17 mouse cellular contexts compared by ENCODE assay signal in the genomic region with DNA sequence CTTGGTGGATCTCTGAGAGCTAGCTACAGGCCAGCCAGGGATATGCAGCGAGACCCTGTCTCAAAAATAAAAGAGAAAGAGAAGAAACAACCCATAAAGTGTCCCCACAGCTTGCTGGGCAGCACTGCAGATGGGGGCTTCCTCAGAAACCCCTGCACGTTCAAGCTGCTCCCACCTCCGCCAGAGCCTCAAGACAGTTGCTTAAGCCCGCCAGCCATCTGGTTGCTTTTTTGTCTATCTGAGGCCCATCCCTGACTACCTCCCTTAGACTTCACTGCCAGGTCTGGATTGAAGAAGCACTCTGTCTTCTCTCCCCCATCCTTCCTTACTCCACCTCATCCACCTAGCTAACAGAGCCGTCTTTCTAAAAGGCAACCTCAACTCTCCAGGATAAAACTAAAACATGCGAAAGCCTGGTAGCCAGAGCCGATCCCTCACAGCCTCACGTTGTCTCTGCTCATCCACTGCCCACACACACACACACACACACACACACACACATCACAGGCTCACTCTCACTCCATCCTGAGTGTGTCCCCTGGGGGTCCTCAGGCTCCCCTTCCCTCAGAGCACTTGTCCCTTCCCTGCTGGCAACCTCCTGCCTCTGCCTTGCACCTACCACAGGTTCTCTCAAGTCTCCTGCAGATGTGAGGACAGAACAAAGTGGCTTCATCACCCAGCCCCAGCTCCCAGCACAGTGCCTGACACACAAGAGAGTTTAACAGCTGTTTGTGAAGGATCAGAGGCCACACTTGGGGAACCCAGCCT. TPM values are rescaled to one million over a fixed set of nuclear protein-coding genes. Genes with fewer than 3 reads are reported as not detected.
A peak's percentile ranks its signal among the peaks of the same experiment; 100 is the strongest.
DNase-seq lines count a peak whose midpoint lies in the region; ATAC-seq lines count a peak whose summit lies in the region.
"Had no signal": no experiment of that assay in that cellular context is flagged by ENCODE, and none has a peak within 500 bp of the region (broad histone marks: within the 10 kb centered on the region; RNA-seq: fewer than 3 reads in every experiment).

No protein-coding gene starts in this region.

- no peak for DNase-seq in embryonic facial prominence, embryonic 10.5 days (ENCODE audit: low spot score)
- DNase-seq in left cerebral cortex, postnatal 36 days (ENCODE audit: low spot score in 2 of 2) = peak; percentile 21 to 23
- no peak for DNase-seq in left cerebral cortex, adult 11 months (ENCODE audit: low spot score)
- peak; percentile 61 for DNase-seq in brain, adult 2 months (ENCODE audit: low read depth, low spot score)
- DNase-seq in cerebellum, postnatal 25 days = peak; percentile 40 to 53
- no peak for DNase-seq in adrenal gland, adult 2 months
- no peak for DNase-seq in layer of hippocampus, postnatal 10 days (ENCODE audit: low spot score in 2 of 2)
- DNase-seq: adrenal gland, postnatal 36 days; gastrocnemius, adult 2 months; heart, adult 11 months; lung, adult 2 months; right cerebral cortex, postnatal 14 days; thymus, adult 18-20 months had no signal

- no peak overlapping the region for H3K9ac ChIP-seq in embryonic facial prominence, embryonic 12.5 days
- H3K9ac ChIP-seq: kidney, embryonic 15.5 days had no signal

- peaks cover 22% of the 10 kb centered on the region for H3K36me3 ChIP-seq in embryonic facial prominence, embryonic 12.5 days
- peaks cover 32% of the 10 kb centered on the region for H3K36me3 ChIP-seq in embryonic facial prominence, embryonic 10.5 days (replicated peaks)

- intact Hi-C loops in left cerebral cortex, postnatal 36 days (cut with DNase I) = no loop called here

- H3K9me3 ChIP-seq in embryonic facial prominence, embryonic 12.5 days = no peaks in the 10 kb centered on the region
- H3K9me3 ChIP-seq in embryonic facial prominence, embryonic 10.5 days = no peaks in the 10 kb centered on the region
- H3K9me3 ChIP-seq: kidney, embryonic 15.5 days had no signal

- 0 out of 2 replicates have a peak overlapping the region, but pooled peaks have one; percentile 6 for H3K27ac ChIP-seq in embryonic facial prominence, embryonic 12.5 days
- H3K27ac ChIP-seq in embryonic facial prominence, embryonic 10.5 days (replicated peaks) = no peak overlapping the region
- H3K27ac ChIP-seq: gastrocnemius, adult 2 months had no signal

- no peaks in the 10 kb centered on the region for H3K27me3 ChIP-seq in embryonic facial prominence, embryonic 12.5 days
- H3K27me3 ChIP-seq in embryonic facial prominence, embryonic 10.5 days (replicated peaks; ENCODE audit: low read depth, poor library complexity, severe bottlenecking) = no peaks in the 10 kb centered on the region
- H3K27me3 ChIP-seq: kidney, embryonic 15.5 days had no signal

- no peak for ATAC-seq in embryonic facial prominence, embryonic 12.5 days (ENCODE audit: insufficient number of reproducible peaks, insufficient read depth, low FRiP score, low TSS enrichment)
- ATAC-seq: activated CD4-positive, CD25-positive, alpha-beta regulatory T cell, adult 4 months had no signal

- H3K4me3 ChIP-seq in embryonic facial prominence, embryonic 12.5 days = no peak overlapping the region
- no peak overlapping the region for H3K4me3 ChIP-seq in embryonic facial prominence, embryonic 10.5 days
- H3K4me3 ChIP-seq: gastrocnemius, adult 2 months; kidney, embryonic 15.5 days; layer of hippocampus, adult 2 months had no signal

- 81% methylated on average over 8 of the region's 8 CpGs for WGBS in embryonic facial prominence, embryonic 12.5 days
- WGBS in embryonic facial prominence, embryonic 10.5 days = 81% methylated on average over 8 of the region's 8 CpGs

- H3K4me1 ChIP-seq in embryonic facial prominence, embryonic 12.5 days = peaks cover 9% of the 10 kb centered on the region; the same call in 1 of the 2 replicates
- 0 out of 2 replicates have a peak, but pooled peaks cover 3% of the 10 kb centered on the region for H3K4me1 ChIP-seq in embryonic facial prominence, embryonic 10.5 days

- H3K4me2 ChIP-seq in embryonic facial prominence, embryonic 12.5 days (replicated peaks) = no peak overlapping the region
- H3K4me2 ChIP-seq: kidney, embryonic 15.5 days had no signal

RNA-seq across cellular contexts. Expression of gene Cog7, which starts 43.2 kb away (rescaled TPM):
- polyA plus RNA-seq in embryonic facial prominence, embryonic 12.5 days (2016; fragmentation: Nextera tagmentation; extraction: Ambion mirVana) = 23.5 and 24.4 TPM in 2 replicates
- polyA plus RNA-seq in embryonic facial prominence, embryonic 10.5 days (2016; fragmentation: Nextera tagmentation; extraction: Ambion mirVana) = 22.0 and 23.0 TPM in 2 replicates
- 10 to 100 TPM; 42.5 to 44.3 TPM for total RNA-seq in left cerebral cortex, postnatal 36 days (2021)
- 10 to 100 TPM; 26.9 to 35.8 TPM for total RNA-seq in adrenal gland, adult 2 months (2021)
- polyA plus RNA-seq in adrenal gland, adult 2 months (2012; rRNA removed) = 25.7 and 26.9 TPM in 2 replicates
- total RNA-seq in layer of hippocampus, postnatal 10 days (2021) = 10 to 100 TPM; 33.7 to 34.6 TPM

Comparison
In these comparisons a context has a peak if more than half of its experiments do, and no peak if none do; other contexts are left out.
1. DNase-seq: peak in left cerebral cortex, postnatal 36 days (2 of 2), brain, adult 2 months (single experiment) and cerebellum, postnatal 25 days (2 of 2); none in embryonic facial prominence, embryonic 10.5 days (single experiment), left cerebral cortex, adult 11 months (single experiment), adrenal gland, adult 2 months (single experiment) and layer of hippocampus, postnatal 10 days (0 of 2).